Mouse (Mus musculus): ENCODE results near the gene Gm5431. TPM values are rescaled to one million over a fixed set of nuclear protein-coding genes. Genes with fewer than 3 reads are reported as not detected.
A peak's percentile ranks its signal among the peaks of the same experiment; 100 is the strongest.
"Not testable (repeated sequence)": the region's sequence is repeated elsewhere in the genome, so short reads cannot be mapped to it uniquely, and the experiment has no call there.

Gene Gm5431
- polyA plus RNA-seq, 1 experiment, result 0.23 TPM

- TF ChIP-seq CTCF (IDR thresholded peaks at IDR 0.05; ENCODE audit: borderline replicate concordance, extremely low read depth, insufficient read depth, insufficient read length), result no peak
- TF ChIP-seq POLR2A (IDR thresholded peaks at IDR 0.05; ENCODE audit: borderline replicate concordance, extremely low read depth, insufficient read depth, insufficient read length, poor library complexity, severe bottlenecking), result no peak
- DNase-seq (ENCODE audit: low read depth), result no peak
Measured at GRCm38 (mm10) chr11:48898812-48899431, 3.1 kb downstream of the Gm5431 start.

GRCm38 (mm10) chr11:48876680-48877079 is 25.3 kb downstream of the Gm5431 start:
- TF ChIP-seq POLR2A (IDR thresholded peaks at IDR 0.05; ENCODE audit: borderline replicate concordance, extremely low read depth, insufficient read depth, insufficient read length, poor library complexity, severe bottlenecking) (no peak), CTCF (IDR thresholded peaks at IDR 0.05; ENCODE audit: borderline replicate concordance, extremely low read depth, insufficient read depth, insufficient read length) (no peak)
- DNase-seq (ENCODE audit: low read depth), result no peak

- not testable (repeated sequence) for DNase-seq (ENCODE audit: low read depth)
Measured at GRCm38 (mm10) chr11:48875343-48875837, 26.6 kb downstream of the Gm5431 start.

GRCm38 (mm10) chr11:48874465-48874864 is 27.5 kb downstream of the Gm5431 start:
- TF ChIP-seq POLR2A (IDR thresholded peaks at IDR 0.05; ENCODE audit: borderline replicate concordance, extremely low read depth, insufficient read depth, insufficient read length, poor library complexity, severe bottlenecking) (no peak), CTCF (IDR thresholded peaks at IDR 0.05; ENCODE audit: borderline replicate concordance, extremely low read depth, insufficient read depth, insufficient read length) (peak; percentile 72; the same call in 1 of the 2 replicates)
- peak; percentile 75 for DNase-seq (ENCODE audit: low read depth)

- TF ChIP-seq POLR2A (IDR thresholded peaks at IDR 0.05; ENCODE audit: borderline replicate concordance, extremely low read depth, insufficient read depth, insufficient read length, poor library complexity, severe bottlenecking), result no peak
- TF ChIP-seq CTCF (IDR thresholded peaks at IDR 0.05; ENCODE audit: borderline replicate concordance, extremely low read depth, insufficient read depth, insufficient read length), result no peak
- DNase-seq (ENCODE audit: low read depth), result no peak
Measured at GRCm38 (mm10) chr11:48873591-48874290, 28.3 kb downstream of the Gm5431 start.

GRCm38 (mm10) chr11:48872695-48873300 is 29.2 kb downstream of the Gm5431 start:
- DNase-seq (ENCODE audit: low read depth), result no peak
- TF ChIP-seq POLR2A (IDR thresholded peaks at IDR 0.05; ENCODE audit: borderline replicate concordance, extremely low read depth, insufficient read depth, insufficient read length, poor library complexity, severe bottlenecking) (no peak), CTCF (IDR thresholded peaks at IDR 0.05; ENCODE audit: borderline replicate concordance, extremely low read depth, insufficient read depth, insufficient read length) (no peak)

GRCm38 (mm10) chr11:48871817-48872541 is 30.0 kb downstream of the Gm5431 start:
- DNase-seq (ENCODE audit: low read depth), result peak; percentile 21
- TF ChIP-seq CTCF (IDR thresholded peaks at IDR 0.05; ENCODE audit: borderline replicate concordance, extremely low read depth, insufficient read depth, insufficient read length), result no peak
- TF ChIP-seq POLR2A (IDR thresholded peaks at IDR 0.05; ENCODE audit: borderline replicate concordance, extremely low read depth, insufficient read depth, insufficient read length, poor library complexity, severe bottlenecking), result no peak

GRCm38 (mm10) chr11:48871201-48871772 is 30.7 kb downstream of the Gm5431 start, which contains the start of gene Irgm1:
TSS of gene Irgm1 (minus strand) at chr11:48871683.
- TF ChIP-seq POLR2A (IDR thresholded peaks at IDR 0.05; ENCODE audit: borderline replicate concordance, extremely low read depth, insufficient read depth, insufficient read length, poor library complexity, severe bottlenecking), result no peak
- TF ChIP-seq CTCF (IDR thresholded peaks at IDR 0.05; ENCODE audit: borderline replicate concordance, extremely low read depth, insufficient read depth, insufficient read length), result peak; percentile 15; the same call in 1 of the 2 replicates
- DNase-seq (ENCODE audit: low read depth), result peak; percentile 46

- no peak for TF ChIP-seq POLR2A (IDR thresholded peaks at IDR 0.05; ENCODE audit: borderline replicate concordance, extremely low read depth, insufficient read depth, insufficient read length, poor library complexity, severe bottlenecking)
- no peak for TF ChIP-seq CTCF (IDR thresholded peaks at IDR 0.05; ENCODE audit: borderline replicate concordance, extremely low read depth, insufficient read depth, insufficient read length)
- DNase-seq (ENCODE audit: low read depth), result no peak
Measured at GRCm38 (mm10) chr11:48870781-48871180, 31.2 kb downstream of the Gm5431 start.

GRCm38 (mm10) chr11:48869380-48870110 is 32.5 kb downstream of the Gm5431 start:
- DNase-seq (ENCODE audit: low read depth), result no peak
- TF ChIP-seq POLR2A (IDR thresholded peaks at IDR 0.05; ENCODE audit: borderline replicate concordance, extremely low read depth, insufficient read depth, insufficient read length, poor library complexity, severe bottlenecking), result no peak
- TF ChIP-seq CTCF (IDR thresholded peaks at IDR 0.05; ENCODE audit: borderline replicate concordance, extremely low read depth, insufficient read depth, insufficient read length), result no peak

All from brain, embryonic 14.5 days (tissue).